Mouse (Mus musculus) CH12F3 (cell line): ENCODE measurements around the gene Usp15.

ENCODE experiments used
- in situ Hi-C: fragments of 300-500 bp; cut with MboI; formaldehyde crosslinking; loops from 2 replicates; pipeline ENCODE4 v1.14.3; 2020; ENCODE audit warnings: low sequenced_read_pairs

Gene Usp15

DNA sequence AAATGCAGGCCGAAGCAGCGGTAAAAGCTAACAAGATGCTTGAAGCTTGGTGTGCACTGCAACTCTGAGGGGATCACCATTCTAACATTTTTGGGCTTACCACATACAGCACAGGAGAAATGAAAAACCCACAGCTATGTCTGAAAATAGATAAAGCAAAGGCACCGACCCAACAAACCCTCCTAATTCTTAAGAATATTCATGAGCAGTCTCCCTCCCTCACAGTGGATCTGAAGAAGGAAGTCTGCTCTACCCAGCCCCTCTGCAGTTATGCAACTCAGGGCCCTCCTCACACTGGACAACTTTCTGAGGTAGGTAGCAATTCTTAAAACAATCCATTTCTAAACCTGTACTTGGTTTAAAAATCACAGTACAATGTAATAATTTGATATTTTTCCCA lies 14.4 kb downstream of the Usp15 start:
- in situ Hi-C loops, result no loop called here

DNA sequence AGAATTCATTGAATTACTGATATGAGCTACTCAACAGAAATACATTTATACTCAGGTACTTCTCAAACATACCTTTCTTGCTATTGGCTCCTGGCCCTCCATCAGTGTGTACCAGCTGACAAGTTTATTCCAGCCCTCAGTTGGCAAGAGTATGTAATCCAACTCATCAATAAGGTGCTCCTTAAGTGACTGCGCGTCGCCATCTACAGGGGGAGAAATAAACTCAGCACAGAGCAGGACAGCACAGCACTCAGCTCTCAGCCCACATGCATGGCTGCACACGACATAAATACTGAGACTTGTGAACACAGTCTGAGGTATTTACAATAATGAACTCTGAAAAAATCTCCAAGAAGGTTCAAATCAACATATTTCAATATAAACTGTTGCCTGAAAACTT lies 21.0 kb downstream of the Usp15 start:
- in situ Hi-C loops, result no loop called here

GRCm38 (mm10) chr10:123170898-123171297 lies 25.9 kb downstream of the Usp15 start:
- in situ Hi-C loops, result no loop called here

DNA sequence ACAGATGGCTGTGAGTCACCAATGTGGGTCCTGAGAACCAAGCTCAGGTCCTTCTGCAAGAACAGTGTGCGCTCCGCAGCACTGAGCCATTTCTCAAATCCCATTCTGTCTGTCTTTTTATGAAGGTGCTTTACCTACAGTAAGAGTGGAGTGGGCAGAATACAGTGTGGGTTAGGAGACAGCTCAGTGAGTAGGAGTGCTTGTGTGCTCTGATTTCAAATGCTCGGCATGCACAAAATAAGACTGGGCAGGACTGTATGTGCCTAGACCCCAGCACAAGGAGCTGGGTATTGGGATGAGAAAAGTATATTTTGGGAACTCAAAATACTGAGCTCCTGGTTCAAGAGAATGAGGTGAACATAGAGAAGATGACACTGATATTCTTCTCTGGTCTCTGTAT lies 31.3 kb downstream of the Usp15 start:
- in situ Hi-C loops, result no loop called here

DNA sequence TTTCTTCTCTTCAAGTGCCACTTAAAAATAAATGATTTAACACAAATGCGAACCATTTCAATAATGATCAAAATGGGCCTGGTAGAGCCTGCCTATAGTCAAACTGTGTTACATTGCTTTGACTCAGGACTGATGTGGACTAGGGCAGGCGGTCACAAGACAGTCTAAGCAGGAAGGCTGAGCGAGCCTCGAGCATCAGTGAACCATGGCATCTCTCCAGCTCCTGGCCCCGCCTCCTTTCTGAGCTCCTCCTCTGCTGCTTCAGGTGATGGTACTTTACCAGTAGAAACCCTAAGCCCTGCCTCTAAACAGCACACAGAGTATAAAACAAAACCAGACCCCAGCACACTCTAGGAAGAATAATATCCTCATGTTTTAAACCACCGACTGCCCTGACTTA lies 36.3 kb downstream of the Usp15 start:
- in situ Hi-C loops, result no loop called here

DNA sequence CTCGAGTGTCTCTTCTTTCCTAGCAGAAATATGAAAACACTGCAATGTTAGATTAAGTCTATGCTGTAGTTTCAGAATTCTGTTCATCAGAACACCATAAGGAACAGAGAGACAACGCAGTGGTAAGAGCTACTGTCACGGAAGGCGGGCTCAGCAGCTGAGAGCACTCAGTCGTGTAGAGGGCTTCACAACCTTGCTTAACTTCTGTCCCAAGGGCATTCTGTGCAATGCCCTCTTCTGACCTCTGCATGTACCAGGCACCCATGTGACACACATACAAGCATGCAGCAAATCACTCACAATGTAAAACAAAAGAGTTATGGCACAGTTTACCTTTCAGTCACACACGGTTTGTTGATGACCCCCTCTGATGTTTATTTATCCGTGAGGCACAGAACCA lies 37.5 kb downstream of the Usp15 start:
- in situ Hi-C loops, result no loop called here

DNA sequence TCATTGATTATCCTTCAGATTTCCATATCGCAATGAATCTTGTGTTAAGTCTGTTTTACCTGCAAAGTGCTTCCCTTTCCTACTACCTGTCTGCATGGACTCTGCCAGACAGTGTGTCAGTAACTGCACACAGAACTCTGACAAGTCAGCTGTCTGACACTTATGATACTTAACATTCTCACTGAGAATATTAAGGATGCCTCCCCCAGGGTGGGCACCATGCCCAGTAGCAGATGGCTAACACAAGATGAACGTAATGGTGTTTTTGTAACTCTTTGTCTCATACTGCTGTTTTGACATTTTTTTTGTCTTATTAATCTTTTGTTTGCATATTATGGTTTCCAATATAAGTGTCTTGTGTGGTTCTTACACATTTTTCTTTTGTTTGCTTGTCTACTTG lies 40.4 kb downstream of the Usp15 start:
- in situ Hi-C loops, result no loop called here

- in situ Hi-C loops, result no loop called here
Measured at GRCm38 (mm10) chr10:123155764-123156163, 41.0 kb downstream of the Usp15 start.

GRCm38 (mm10) chr10:123153321-123153720 lies 43.5 kb downstream of the Usp15 start:
- in situ Hi-C loops, result no loop called here

DNA sequence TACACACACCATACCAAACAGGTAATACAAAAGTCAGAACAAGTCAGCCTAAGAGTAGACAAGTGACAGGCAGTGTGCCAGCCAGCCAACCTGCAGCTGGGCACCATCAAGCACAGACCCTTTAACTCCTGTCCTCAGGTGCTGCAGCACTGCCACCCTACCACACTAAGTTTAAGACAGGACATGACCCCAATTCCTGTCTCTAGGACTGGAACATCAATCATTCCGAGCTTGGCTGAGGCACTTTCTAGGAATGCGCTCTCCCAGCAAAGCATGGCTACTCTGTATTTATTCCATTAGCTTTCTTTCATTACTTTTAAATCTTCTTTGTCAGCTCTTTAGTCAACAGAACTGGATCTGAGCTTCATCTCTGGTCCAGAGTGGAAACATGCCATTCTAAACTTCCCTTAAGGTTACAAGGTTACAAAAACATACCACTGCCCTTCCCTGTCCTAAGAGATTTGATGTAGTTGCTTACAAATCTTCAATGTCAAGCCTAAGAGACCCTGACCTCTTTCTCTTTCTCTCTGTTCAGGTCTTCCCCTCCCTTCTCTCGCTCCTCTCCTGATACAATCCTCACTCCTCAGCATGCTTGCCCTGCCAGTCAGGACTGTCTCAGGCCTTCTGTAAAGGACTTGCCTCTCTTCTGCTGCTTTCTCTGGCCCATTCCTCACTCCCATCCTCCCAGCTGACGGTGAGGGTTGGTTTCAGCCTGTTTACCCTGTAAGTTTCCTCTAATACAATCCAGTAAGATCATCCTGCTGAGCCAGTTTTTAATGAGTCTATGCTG lies 48.6 kb downstream of the Usp15 start:
- in situ Hi-C loops, result no loop called here

DNA sequence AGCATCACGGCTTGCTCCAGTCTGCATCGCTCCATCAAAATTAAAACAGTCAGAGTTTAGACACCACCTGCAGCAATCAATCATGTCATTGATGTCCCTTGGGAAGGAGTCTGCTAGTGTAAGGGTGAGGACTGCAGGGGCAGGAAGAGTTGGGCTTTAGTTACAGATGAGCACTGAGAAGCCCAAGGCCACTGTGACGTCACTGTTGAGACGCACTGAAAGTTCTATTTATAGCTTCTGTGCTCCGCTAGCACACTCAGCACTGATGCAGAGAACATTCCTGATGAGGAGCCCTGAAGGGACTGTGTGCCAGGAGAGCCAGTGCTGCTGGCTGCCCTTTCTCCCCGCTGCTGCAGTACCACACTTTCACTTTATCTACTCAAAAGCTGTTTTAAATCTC lies 49.6 kb downstream of the Usp15 start:
- in situ Hi-C loops, result no loop called here

DNA sequence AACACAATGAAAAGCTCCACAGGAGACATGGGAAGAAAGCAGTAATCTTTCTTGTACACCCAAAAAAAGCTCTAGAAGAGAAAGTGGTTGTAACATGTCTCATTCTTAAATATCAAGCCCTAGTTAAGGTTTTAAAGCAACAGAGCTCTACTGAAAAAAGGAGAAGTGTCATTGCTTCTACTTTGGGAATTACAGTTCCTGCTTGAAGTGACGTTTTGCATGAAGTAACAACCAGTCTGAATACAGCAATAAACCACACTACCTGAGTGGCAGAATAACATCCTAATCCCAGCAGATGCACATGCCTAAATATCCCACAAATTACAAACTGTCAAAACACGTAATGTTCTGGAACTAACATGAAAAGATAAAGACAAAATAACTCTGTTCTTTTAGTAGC lies 50.4 kb downstream of the Usp15 start:
- in situ Hi-C loops, result no loop called here

- in situ Hi-C loops, result no loop called here
Measured at GRCm38 (mm10) chr10:123144256-123144655, 52.5 kb downstream of the Usp15 start.

GRCm38 (mm10) chr10:123142395-123143050 lies 54.3 kb downstream of the Usp15 start:
- in situ Hi-C loops, result no loop called here

DNA sequence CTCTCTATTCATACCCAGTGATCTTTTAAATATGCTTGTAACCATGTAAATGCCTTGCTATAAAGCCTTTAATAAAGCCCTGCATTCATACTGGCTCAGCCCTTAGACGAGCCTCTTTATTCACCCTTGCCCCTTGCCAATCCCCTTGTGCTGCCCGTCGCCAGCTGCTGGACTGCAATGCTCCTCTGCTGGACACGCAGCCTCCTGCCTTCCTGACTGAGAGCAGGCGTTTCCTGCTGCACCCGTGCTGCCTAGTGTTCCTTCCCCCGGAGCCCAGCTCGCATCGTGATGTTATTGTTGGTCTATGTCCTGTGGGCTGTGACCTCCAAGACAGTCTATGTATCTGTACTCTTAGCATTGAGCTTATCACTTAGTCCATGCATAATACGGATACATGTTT lies 61.0 kb downstream of the Usp15 start:
- in situ Hi-C loops, result no loop called here

DNA sequence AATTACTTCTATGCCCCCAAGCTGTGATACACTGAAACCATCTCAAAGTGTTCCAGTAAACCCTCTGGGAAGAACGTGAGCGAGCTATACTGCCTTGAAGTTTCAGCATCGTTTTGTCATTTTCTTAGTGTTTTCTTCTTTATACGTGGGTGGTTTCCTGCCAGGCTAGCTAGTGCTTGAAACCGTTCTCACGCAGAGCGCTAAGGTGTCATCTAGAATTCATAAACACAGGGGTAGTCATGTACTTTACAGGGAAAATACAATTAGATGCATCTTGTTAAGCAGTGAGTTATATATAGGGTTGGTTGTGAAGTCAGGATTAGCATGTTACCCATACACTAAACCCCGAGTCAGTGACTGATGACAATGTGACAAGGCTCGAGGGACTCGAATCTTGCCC lies 65.3 kb downstream of the Usp15 start:
- in situ Hi-C loops, result no loop called here

DNA sequence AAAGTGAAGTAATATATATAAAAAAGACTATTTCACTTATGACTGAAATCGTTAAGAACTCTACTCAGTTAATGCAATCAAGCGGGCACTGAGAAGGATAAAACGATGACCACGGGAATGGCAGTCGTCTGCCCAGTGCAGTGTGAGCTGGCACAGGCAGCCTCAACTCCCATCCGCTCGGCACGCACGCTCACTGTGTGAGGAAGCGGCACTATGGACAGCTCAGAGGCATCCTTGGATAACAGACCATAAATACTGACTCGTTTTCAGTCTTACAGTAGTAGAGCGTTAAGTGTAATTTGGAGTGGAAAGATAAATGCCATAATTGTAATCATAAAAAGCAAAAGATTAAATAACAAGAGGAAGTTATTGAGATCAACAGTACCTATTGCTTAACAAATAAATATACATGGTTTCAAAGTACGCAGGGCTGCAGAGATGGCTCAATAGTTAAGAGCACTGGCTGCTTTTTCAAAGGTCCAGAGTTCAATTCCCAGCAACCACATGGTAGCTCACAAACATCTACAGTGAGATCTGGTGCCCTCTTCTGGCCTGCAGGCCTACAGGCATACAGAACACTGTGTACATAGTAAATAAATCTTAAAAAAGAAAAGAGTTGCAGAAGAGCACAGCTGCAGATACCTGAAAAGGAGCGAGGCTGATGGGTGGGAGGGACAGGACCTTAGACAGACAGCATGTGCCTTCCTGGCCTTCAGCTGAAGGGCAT lies 76.0 kb downstream of the Usp15 start:
- in situ Hi-C loops, result no loop called here

GRCm38 (mm10) chr10:123116861-123117260 lies 79.9 kb downstream of the Usp15 start:
- in situ Hi-C loops, result no loop called here

GRCm38 (mm10) chr10:123113466-123113865 lies 83.3 kb downstream of the Usp15 start:
- in situ Hi-C loops, result no loop called here

- in situ Hi-C loops, result no loop called here
Measured at GRCm38 (mm10) chr10:123112787-123113168, 84.0 kb downstream of the Usp15 start.

DNA sequence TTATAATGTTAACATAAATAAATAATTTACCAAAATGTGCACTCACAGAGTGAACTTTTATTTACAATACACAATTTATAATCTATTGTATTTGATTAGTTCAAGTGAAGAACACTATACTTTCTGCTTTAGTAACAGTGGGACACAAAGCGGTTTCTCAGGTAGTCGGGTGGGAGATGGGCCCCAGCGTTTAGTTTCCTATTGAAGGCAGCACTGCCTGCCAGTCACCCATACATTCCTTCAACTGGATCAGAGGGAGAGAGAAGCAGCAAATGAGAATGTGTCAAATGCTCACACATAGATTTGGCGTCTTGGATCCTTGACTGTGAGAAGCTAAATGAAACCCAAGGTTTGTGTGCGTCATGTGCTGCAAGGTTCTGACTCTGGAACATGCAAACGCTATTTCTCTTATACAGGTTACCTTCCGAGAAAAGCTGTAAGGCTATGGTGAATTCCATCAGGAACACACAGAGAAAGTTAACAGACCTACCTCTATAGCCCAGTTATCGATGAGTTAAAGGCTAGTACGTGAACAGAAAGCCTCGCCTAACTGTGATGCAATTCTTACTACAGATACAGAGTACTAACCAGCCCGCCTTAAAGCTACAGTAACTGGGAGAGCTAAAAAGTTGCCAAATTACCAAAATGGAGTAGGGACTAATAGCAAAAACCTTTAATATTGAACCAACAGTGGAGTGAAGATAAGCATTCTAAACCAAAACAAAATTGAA lies 84.6 kb downstream of the Usp15 start:
- in situ Hi-C loops, result no loop called here
